Mouse (Mus musculus) hindbrain, postnatal 0 days (tissue): ENCODE measurements around the gene Satb2. TPM values are rescaled to one million over a fixed set of nuclear protein-coding genes. Genes with fewer than 3 reads are reported as not detected.

ENCODE experiments used
- ATAC-seq: fragments of 200-750 bp; cut with Nextera tagmentation; 2 replicates; pipeline ENCODE4 v1.8.0; 2017; ENCODE audit warnings: mild to moderate bottlenecking, moderate TSS enrichment, moderate library complexity
- DNase-seq: peaks from one replicate; pipeline ENCODE4 v3.0.0-alpha.2; 2015; ENCODE audit warnings: low spot score
- H3K27ac ChIP-seq: fragments of 300-500 bp; sonication (generic); 2 replicates; pipeline ENCODE4 v1.5.1; 2014; ENCODE audit warnings: mild to moderate bottlenecking
- H3K27me3 ChIP-seq: fragments of 300-500 bp; sonication (generic); 2 replicates; pipeline ENCODE4 v1.6.1; 2014; ENCODE audit warnings: low read length, mixed read lengths; ENCODE audit not compliant: insufficient read depth
- H3K36me3 ChIP-seq: fragments of 300-500 bp; sonication (generic); 2 replicates; pipeline ENCODE4 v1.6.1; 2014; ENCODE audit warnings: low read length, mixed read lengths; ENCODE audit not compliant: insufficient read depth
- H3K4me1 ChIP-seq: fragments of 300-500 bp; sonication (generic); 2 replicates; pipeline ENCODE4 v1.6.1; 2014; ENCODE audit warnings: antibody characterized with exemption, low read length, mixed read lengths; ENCODE audit not compliant: insufficient read depth
- H3K4me2 ChIP-seq: fragments of 300-500 bp; sonication (generic); 2 replicates; pipeline ENCODE4 v1.6.1; 2014; ENCODE audit warnings: low read depth, mild to moderate bottlenecking, low read length, moderate library complexity, mixed read lengths
- H3K4me3 ChIP-seq: fragments of 300-500 bp; sonication (generic); 2 replicates; pipeline ENCODE4 v1.5.1; 2014; ENCODE audit warnings: low read length
- H3K9ac ChIP-seq: fragments of 300-500 bp; sonication (generic); replicated peaks from 2 replicates; pipeline ENCODE4 v1.6.1; 2014; ENCODE audit warnings: mild to moderate bottlenecking, low read length, moderate library complexity, mixed read lengths
- H3K9me3 ChIP-seq: fragments of 300-500 bp; sonication (generic); 2 replicates; pipeline ENCODE4 v1.6.1; 2016; ENCODE audit warnings: low read length, mixed read lengths
- CTCF ChIP-seq: IDR thresholded peaks from 2 replicates; pipeline ENCODE4 v1.5.1; 2016; ENCODE audit warnings: antibody characterized with exemption, control low read depth, low read depth
- WGBS: fragments of 180-500 bp; shearing (Covaris S2); extraction: QIAGEN DNeasy Blood & Tissue Kit; methylation state at CpG from one replicate; pipeline ENCODE4 v1.1.7; 2014; 5-methylcytosine and 5-hydroxymethylcytosine counted together
- polyA plus RNA-seq: library from polyadenylated mRNA; unstranded; fragments of >200 nt; fragmentation: Nextera tagmentation; extraction: Ambion mirVana; gene quantifications from 2 replicates; pipeline ENCODE4 v1.2.1, GENCODE M21; 2015
- total RNA-seq: library from RNA; depleted of rRNA; stranded (reverse); fragments of >200 nt; gene quantifications from 2 replicates; pipeline ENCODE4 v1.2.3, GENCODE M21; 2014

The Satb2 gene
- total and polyA plus RNA-seq, 2 experiments from 2014 or later: 1.1 to 1.7 TPM

DNA sequence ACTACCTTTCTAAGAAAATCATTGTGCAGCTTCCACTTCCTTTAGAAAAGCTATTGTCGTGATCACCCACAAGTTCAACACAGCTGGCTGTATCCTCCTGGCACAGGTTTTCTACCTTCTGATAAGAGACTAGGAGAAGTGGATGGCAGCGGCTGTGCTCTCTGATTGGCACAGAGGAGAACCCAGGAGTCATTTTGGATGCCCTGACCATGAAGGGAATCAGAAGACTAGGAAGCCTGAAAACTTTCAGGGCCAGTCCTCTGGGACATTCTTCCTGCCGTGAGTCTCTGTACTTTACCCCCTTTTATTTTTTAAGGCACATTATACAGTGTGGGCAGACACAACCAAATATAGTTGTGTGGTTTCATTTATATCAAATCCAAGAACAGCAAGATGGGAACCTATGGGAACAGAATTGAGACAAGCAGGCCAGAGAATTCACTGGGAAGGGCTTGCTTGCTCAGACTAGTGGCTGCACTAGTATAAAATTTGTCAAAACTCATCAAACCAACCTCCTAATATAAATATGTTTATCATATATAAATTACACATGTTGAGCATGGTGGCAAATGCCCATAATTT lies 77.7 kb downstream of the Satb2 start:
- TF ChIP-seq CTCF: no peak
- Histone ChIP-seq H3K27ac (no peak overlapping the region), H3K27me3 (no peaks in the 10 kb centered on the region), H3K4me3 (no peak overlapping the region), H3K4me1 (no peaks in the 10 kb centered on the region), H3K9me3 (no peaks in the 10 kb centered on the region), H3K9ac (no peak overlapping the region), H3K4me2 (no peak overlapping the region), H3K36me3 (no peaks in the 10 kb centered on the region)
- DNase-seq (no peak), ATAC-seq (no peak)
- 79% methylated on average over 3 of the region's 3 CpGs for WGBS

DNA sequence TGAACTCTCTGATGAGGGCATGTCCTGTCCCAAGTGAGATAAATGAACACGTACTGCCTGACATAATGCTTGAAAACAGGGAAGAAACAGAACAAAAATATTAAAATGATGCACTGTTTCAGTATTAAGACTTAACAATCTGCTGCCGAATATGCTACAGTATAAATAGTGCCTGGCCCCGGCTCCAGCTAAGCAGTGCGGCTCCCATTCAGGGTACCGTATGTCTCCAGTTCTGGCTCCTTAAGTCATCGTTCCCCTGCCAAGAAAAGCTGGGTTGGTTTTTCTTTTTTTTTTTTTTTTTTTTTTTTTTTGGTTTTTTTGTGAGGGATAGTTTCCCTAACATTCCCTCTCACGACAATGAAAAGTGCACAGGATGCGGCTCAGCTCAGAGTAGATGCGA lies 78.3 kb downstream of the Satb2 start:
- no peaks in the 10 kb centered on the region for H3K36me3 ChIP-seq
- 76% methylated on average over 9 of the region's 9 CpGs for WGBS
- H3K27me3 ChIP-seq: no peaks in the 10 kb centered on the region
- no peak overlapping the region for H3K27ac ChIP-seq
- DNase-seq (no peak), ATAC-seq (no peak)
- no peaks in the 10 kb centered on the region for H3K4me1 ChIP-seq
- no peak overlapping the region for H3K4me2 ChIP-seq
- no peak for TF ChIP-seq CTCF
- no peak overlapping the region for H3K9ac ChIP-seq
- H3K4me3 ChIP-seq: no peak overlapping the region
- no peaks in the 10 kb centered on the region for H3K9me3 ChIP-seq

GRCm38 (mm10) chr1:56898606-56899396 lies 79.6 kb downstream of the Satb2 start:
- no peaks in the 10 kb centered on the region for H3K4me1 ChIP-seq
- H3K36me3 ChIP-seq: no peaks in the 10 kb centered on the region
- no peak overlapping the region for H3K9ac ChIP-seq
- DNase-seq (no peak), ATAC-seq (0 out of 2 replicates have a peak, but pooled peaks have one; percentile 18)
- H3K4me2 ChIP-seq: peak overlapping the region; percentile 28; the same call in 1 of the 2 replicates
- H3K27ac ChIP-seq: no peak overlapping the region
- no peak for TF ChIP-seq CTCF
- no peaks in the 10 kb centered on the region for H3K27me3 ChIP-seq
- WGBS: 61% methylated on average over 13 of the region's 13 CpGs
- H3K9me3 ChIP-seq: no peaks in the 10 kb centered on the region
- no peak overlapping the region for H3K4me3 ChIP-seq

DNA sequence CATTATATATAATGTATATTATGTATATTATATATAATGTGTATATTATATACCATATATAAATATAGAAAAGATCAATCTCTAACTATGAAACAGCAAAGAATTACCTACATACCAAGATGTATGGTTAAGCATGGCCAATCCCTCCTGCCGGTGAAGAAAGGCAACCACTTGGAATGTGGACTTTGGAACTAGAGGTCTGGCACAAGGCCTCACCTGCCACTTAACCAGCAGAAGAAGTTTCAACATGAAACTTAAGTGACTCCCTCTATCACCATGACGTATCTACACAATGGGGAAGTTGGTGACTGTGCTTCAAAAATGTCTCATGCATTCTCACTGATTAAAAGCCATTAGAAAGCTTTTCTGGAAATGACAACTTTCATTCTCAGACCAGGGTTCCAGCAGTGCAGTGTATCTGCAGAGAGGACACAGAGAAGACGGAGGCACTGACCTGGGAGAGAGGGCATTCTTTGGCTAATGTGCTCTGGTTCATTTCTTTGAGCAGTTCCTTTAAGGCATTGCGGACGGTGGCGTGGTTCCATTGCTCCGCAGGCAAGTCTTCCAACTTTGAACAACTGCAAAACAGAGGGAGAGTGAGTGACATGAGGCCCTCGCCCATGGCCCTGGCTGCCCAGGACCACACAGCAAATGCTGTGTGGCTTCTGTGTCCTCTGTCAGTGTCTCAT lies 80.8 kb downstream of the Satb2 start:
- WGBS: 86% methylated on average over 8 of the region's 8 CpGs
- no peaks in the 10 kb centered on the region for H3K4me1 ChIP-seq

GRCm38 (mm10) chr1:56896670-56897069 lies 81.8 kb downstream of the Satb2 start:
- Histone ChIP-seq H3K4me1 (no peaks in the 10 kb centered on the region), H3K9me3 (no peaks in the 10 kb centered on the region), H3K9ac (no peak overlapping the region), H3K27me3 (no peaks in the 10 kb centered on the region), H3K27ac (no peak overlapping the region), H3K36me3 (no peaks in the 10 kb centered on the region), H3K4me2 (no peak overlapping the region), H3K4me3 (no peak overlapping the region)
- no peak for TF ChIP-seq CTCF
- ATAC-seq: no peak
- 92% methylated on average over 3 of the region's 3 CpGs for WGBS
- DNase-seq: no peak

More for the DNA sequence above, 80.8 kb downstream of the Satb2 start:
- no peak for TF ChIP-seq CTCF
- no peak overlapping the region for H3K4me3 ChIP-seq
- H3K9ac ChIP-seq: no peak overlapping the region
- H3K36me3 ChIP-seq: no peaks in the 10 kb centered on the region
- DNase-seq (no peak), ATAC-seq (no peak)
- no peaks in the 10 kb centered on the region for H3K9me3 ChIP-seq
- H3K27me3 ChIP-seq: no peaks in the 10 kb centered on the region
- H3K27ac ChIP-seq: no peak overlapping the region
- no peak overlapping the region for H3K4me2 ChIP-seq

GRCm38 (mm10) chr1:56892766-56893165 lies 85.7 kb downstream of the Satb2 start:
- ATAC-seq (no peak), DNase-seq (no peak)
- H3K9me3 ChIP-seq: no peaks in the 10 kb centered on the region
- no peaks in the 10 kb centered on the region for H3K4me1 ChIP-seq
- no peak for TF ChIP-seq CTCF
- 89% methylated on average over 5 of the region's 5 CpGs for WGBS
- no peaks in the 10 kb centered on the region for H3K27me3 ChIP-seq
- no peak overlapping the region for H3K27ac ChIP-seq
- no peak overlapping the region for H3K4me3 ChIP-seq
- no peak overlapping the region for H3K9ac ChIP-seq
- H3K36me3 ChIP-seq: no peaks in the 10 kb centered on the region
- no peak overlapping the region for H3K4me2 ChIP-seq
